ENCODE assay signal across 9 mouse cellular contexts in genomic region chr19:23147026-23147966, GRCm38 (mm10). TPM values are rescaled to one million over a fixed set of nuclear protein-coding genes. Genes with fewer than 3 reads are reported as not detected.
DNase-seq lines count a peak whose midpoint lies in the region; ATAC-seq lines count a peak whose summit lies in the region.
"Had no signal": no experiment of that assay in that cellular context is flagged by ENCODE, and none has a peak within 500 bp of the region (broad histone marks: within the 10 kb centered on the region; RNA-seq: fewer than 3 reads in every experiment).

No protein-coding gene starts in this region.

- peak; percentile 46 for DNase-seq in adrenal gland, postnatal 14 days
- DNase-seq in adrenal gland, postnatal 10 days: no peak
- peak; percentile 62 for DNase-seq in kidney, adult 18-20 months
- DNase-seq in kidney, adult 8-10 months: no peak
- peak; percentile 71 for DNase-seq in R1 (ENCODE audit: low read depth, low spot score)
- peak; percentile 53 to 54 for DNase-seq in kidney, postnatal 36 days
- DNase-seq in spleen, postnatal 14 days (ENCODE audit: low spot score in 2 of 2): no peak
- DNase-seq: adrenal gland, postnatal 25 days had no signal

- no peak for ATAC-seq in erythroblast, adult 5-6 weeks (replicated peaks; ENCODE audit: low FRiP score, poor library complexity, severe bottlenecking)

RNA-seq across cellular contexts. Expression of gene Klf9, which starts 6.3 kb away (rescaled TPM):
- total RNA-seq in adrenal gland, postnatal 14 days (2021): 104 and 116 TPM in 2 replicates
- total RNA-seq in adrenal gland, postnatal 10 days (2021): 100 to 1,000 TPM in 1 of 2 experiments, 10 to 100 TPM in 1; 61.3 to 109 TPM
- 2.5 TPM in 2 replicates for total RNA-seq in erythroblast, adult 5-6 weeks (2015; ENCODE audit: low replicate concordance)
- 1.8 and 6.1 TPM in 2 replicates for total RNA-seq in erythroblast, adult 5-6 weeks (2017; ENCODE audit: low replicate concordance)

Comparison
In these comparisons a context has a peak if more than half of its experiments do, and no peak if none do; other contexts are left out.
1. DNase-seq: peak in adrenal gland, postnatal 14 days (single experiment), kidney, adult 18-20 months (single experiment), R1 (single experiment) and kidney, postnatal 36 days (2 of 2); none in adrenal gland, postnatal 10 days (single experiment), kidney, adult 8-10 months (0 of 2) and spleen, postnatal 14 days (0 of 2).
2. RNA of gene Klf9, which starts 6.3 kb away (total RNA-seq): 61.3 to 109 TPM in adrenal gland, postnatal 10 days and 104 to 116 TPM in adrenal gland, postnatal 14 days; 1.8 to 6.1 TPM in erythroblast, adult 5-6 weeks; every median in the first group is over 4 times any median in the second.